In genomic region chr5:121724678-121725077, GRCm38 (mm10) we compare ENCODE assay signal across 17 mouse cellular contexts. TPM values are rescaled to one million over a fixed set of nuclear protein-coding genes. Genes with fewer than 3 reads are reported as not detected.
DNase-seq lines count a peak whose midpoint lies in the region; ATAC-seq and TF ChIP-seq lines count a peak whose summit lies in the region.
"Had no signal": no experiment of that assay in that cellular context is flagged by ENCODE, and none has a peak within 500 bp of the region (broad histone marks: within the 10 kb centered on the region; RNA-seq: fewer than 3 reads in every experiment).

No protein-coding gene starts in this region.

- WGBS in heart, embryonic 12.5 days, result 61% methylated on average over 1 of the region's 1 CpGs
- 56% methylated on average over 1 of the region's 1 CpGs for WGBS in heart, embryonic 11.5 days (ENCODE audit: insufficient replicate concordance)
- WGBS in kidney, embryonic 15.5 days, result 81% methylated on average over 1 of the region's 1 CpGs
- WGBS in liver, postnatal 0 days (ENCODE audit: insufficient replicate concordance), result 91% methylated on average over 1 of the region's 1 CpGs
- WGBS in liver, embryonic 12.5 days (ENCODE audit: insufficient replicate concordance), result 90% methylated on average over 1 of the region's 1 CpGs

- peak overlapping the region; percentile 6; the same call in 1 of the 2 replicates for H3K27ac ChIP-seq in heart, embryonic 12.5 days (ENCODE audit: poor library complexity, severe bottlenecking)
- no peak overlapping the region for H3K27ac ChIP-seq in heart, embryonic 11.5 days (ENCODE audit: low read depth, low read length)
- H3K27ac ChIP-seq in kidney, embryonic 15.5 days, result no peak overlapping the region
- H3K27ac ChIP-seq in liver, postnatal 0 days (ENCODE audit: low read depth), result peak overlapping the region; percentile 60
- H3K27ac ChIP-seq in liver, embryonic 12.5 days, result no peak overlapping the region
- H3K27ac ChIP-seq: embryonic facial prominence, embryonic 12.5 days; forebrain, embryonic 15.5 days; hindbrain, embryonic 10.5 days; hindbrain, embryonic 14.5 days had no signal

- peaks cover 9% of the 10 kb centered on the region; the same call in 1 of the 2 replicates for H3K36me3 ChIP-seq in heart, embryonic 12.5 days
- no peaks in the 10 kb centered on the region for H3K36me3 ChIP-seq in heart, embryonic 11.5 days (ENCODE audit: control insufficient read depth, insufficient read depth, low read length)
- H3K36me3 ChIP-seq in kidney, embryonic 15.5 days, result peaks cover 16% of the 10 kb centered on the region
- no peaks in the 10 kb centered on the region; the same call in 1 of the 2 replicates for H3K36me3 ChIP-seq in liver, postnatal 0 days (replicated peaks; ENCODE audit: insufficient read depth, low read length)
- peaks cover 16% of the 10 kb centered on the region; the same call in 1 of the 2 replicates for H3K36me3 ChIP-seq in liver, embryonic 12.5 days
- H3K36me3 ChIP-seq: forebrain, embryonic 15.5 days had no signal

- TF ChIP-seq EP300 in liver, postnatal 0 days (IDR thresholded peaks at IDR 0.05; ENCODE audit: low read depth), result no peak

- no peaks in the 10 kb centered on the region for H3K9me3 ChIP-seq in heart, embryonic 12.5 days (replicated peaks)
- no peaks in the 10 kb centered on the region for H3K9me3 ChIP-seq in heart, embryonic 11.5 days (replicated peaks; ENCODE audit: control insufficient read depth, low read length)
- H3K9me3 ChIP-seq in kidney, embryonic 15.5 days (replicated peaks), result no peaks in the 10 kb centered on the region
- H3K9me3 ChIP-seq in liver, postnatal 0 days (ENCODE audit: low read length), result no peaks in the 10 kb centered on the region
- no peaks in the 10 kb centered on the region for H3K9me3 ChIP-seq in liver, embryonic 12.5 days (replicated peaks)
- H3K9me3 ChIP-seq: embryonic facial prominence, embryonic 12.5 days; forebrain, embryonic 15.5 days; hindbrain, embryonic 10.5 days had no signal

- H3K27me3 ChIP-seq in heart, embryonic 12.5 days (replicated peaks), result no peaks in the 10 kb centered on the region
- H3K27me3 ChIP-seq in heart, embryonic 11.5 days (ENCODE audit: control insufficient read depth, insufficient read depth, low read length), result no peaks in the 10 kb centered on the region
- H3K27me3 ChIP-seq in kidney, embryonic 15.5 days, result no peaks in the 10 kb centered on the region
- no peaks in the 10 kb centered on the region for H3K27me3 ChIP-seq in liver, postnatal 0 days (ENCODE audit: insufficient read depth, low read length)
- H3K27me3 ChIP-seq in liver, embryonic 12.5 days (replicated peaks), result no peaks in the 10 kb centered on the region
- H3K27me3 ChIP-seq: embryonic facial prominence, embryonic 12.5 days; forebrain, embryonic 15.5 days had no signal

- DNase-seq in kidney, adult 9 months, result peak; percentile 57
- DNase-seq in liver, postnatal 0 days, result no peak
- no peak for DNase-seq in retina, embryonic 14.5 days (ENCODE audit: low spot score)
- DNase-seq: adrenal gland, postnatal 14 days; cerebellum, adult 11-12 months; cerebellum, adult 9-10 months; cerebellum, postnatal 25 days; gastrocnemius, postnatal 36 days; heart, adult 18-20 months had no signal

- H3K4me1 ChIP-seq in heart, embryonic 12.5 days (replicated peaks), result peaks cover 48% of the 10 kb centered on the region
- peaks cover 27% of the 10 kb centered on the region for H3K4me1 ChIP-seq in heart, embryonic 11.5 days (ENCODE audit: control insufficient read depth, insufficient read depth, low read length)
- H3K4me1 ChIP-seq in kidney, embryonic 15.5 days, result peaks cover 16% of the 10 kb centered on the region
- H3K4me1 ChIP-seq in liver, postnatal 0 days (ENCODE audit: insufficient read depth), result peaks cover 31% of the 10 kb centered on the region
- H3K4me1 ChIP-seq in liver, embryonic 12.5 days, result peaks cover 41% of the 10 kb centered on the region

- no peak overlapping the region for H3K4me3 ChIP-seq in heart, embryonic 12.5 days
- H3K4me3 ChIP-seq in heart, embryonic 11.5 days (ENCODE audit: low read depth, low read length), result no peak overlapping the region
- no peak overlapping the region for H3K4me3 ChIP-seq in kidney, embryonic 15.5 days (replicated peaks)
- H3K4me3 ChIP-seq in liver, postnatal 0 days (ENCODE audit: low read depth, low read length), result no peak overlapping the region
- H3K4me3 ChIP-seq in liver, embryonic 12.5 days, result no peak overlapping the region
- H3K4me3 ChIP-seq: embryonic facial prominence, embryonic 12.5 days; forebrain, embryonic 15.5 days; hindbrain, embryonic 10.5 days had no signal

- ATAC-seq in heart, embryonic 12.5 days (ENCODE audit: insufficient number of reproducible peaks, low FRiP score), result no peak
- ATAC-seq in heart, embryonic 11.5 days (replicated peaks; ENCODE audit: insufficient number of reproducible peaks, low FRiP score, low TSS enrichment), result no peak
- ATAC-seq in kidney, embryonic 15.5 days (replicated peaks; ENCODE audit: low FRiP score), result no peak
- no peak for ATAC-seq in liver, postnatal 0 days
- ATAC-seq in liver, embryonic 12.5 days, result no peak
- ATAC-seq: forebrain, embryonic 15.5 days had no signal

- no peak overlapping the region for H3K9ac ChIP-seq in heart, embryonic 12.5 days
- no peak overlapping the region for H3K9ac ChIP-seq in heart, embryonic 11.5 days (ENCODE audit: low read depth, low read length)
- H3K9ac ChIP-seq in kidney, embryonic 15.5 days, result no peak overlapping the region
- H3K9ac ChIP-seq in liver, postnatal 0 days (replicated peaks), result no peak overlapping the region
- H3K9ac ChIP-seq in liver, embryonic 12.5 days, result no peak overlapping the region
- H3K9ac ChIP-seq: embryonic facial prominence, embryonic 12.5 days; forebrain, embryonic 15.5 days; hindbrain, embryonic 14.5 days had no signal

- TF ChIP-seq CTCF in liver, postnatal 0 days (IDR thresholded peaks at IDR 0.05; ENCODE audit: low read depth), result no peak

- H3K4me2 ChIP-seq in heart, embryonic 12.5 days, result no peak overlapping the region
- H3K4me2 ChIP-seq in heart, embryonic 11.5 days, result no peak overlapping the region
- no peak overlapping the region for H3K4me2 ChIP-seq in kidney, embryonic 15.5 days
- no peak overlapping the region for H3K4me2 ChIP-seq in liver, postnatal 0 days (ENCODE audit: low read depth, low read length)
- no peak overlapping the region for H3K4me2 ChIP-seq in liver, embryonic 12.5 days
- H3K4me2 ChIP-seq: embryonic facial prominence, embryonic 12.5 days; forebrain, embryonic 15.5 days; hindbrain, embryonic 14.5 days had no signal

RNA-seq across cellular contexts. Expression of gene Atxn2, which starts 13.5 kb away (rescaled TPM):
- 82.4 and 83.2 TPM in 2 replicates for polyA plus RNA-seq in heart, embryonic 12.5 days (2016; fragmentation: Nextera tagmentation; extraction: Ambion mirVana)
- 76.9 and 80.6 TPM in 2 replicates for polyA plus RNA-seq in heart, embryonic 11.5 days (2014; fragmentation: Nextera tagmentation; extraction: Ambion mirVana)
- polyA plus RNA-seq in kidney, embryonic 15.5 days (2015; fragmentation: Nextera tagmentation; extraction: Ambion mirVana), result 50.1 and 54.9 TPM in 2 replicates
- 31.6 and 42.8 TPM in 2 replicates for polyA plus RNA-seq in liver, postnatal 0 days (2015; fragmentation: Nextera tagmentation; extraction: Ambion mirVana)
- 40.5 and 40.8 TPM in 2 replicates for polyA plus RNA-seq in liver, embryonic 12.5 days (2016; fragmentation: Nextera tagmentation; extraction: Ambion mirVana)

Comparison
In these comparisons a context has a peak if more than half of its experiments do, and no peak if none do; other contexts are left out.
1. H3K27ac ChIP-seq: peak in heart, embryonic 12.5 days (single experiment) and liver, postnatal 0 days (single experiment); none in heart, embryonic 11.5 days (single experiment), kidney, embryonic 15.5 days (single experiment) and liver, embryonic 12.5 days (single experiment).